Mouse (Mus musculus) lung, embryonic 16.5 days (tissue): ENCODE data around the gene Ccdc171. TPM values are rescaled to one million over a fixed set of nuclear protein-coding genes. Genes with fewer than 3 reads are reported as not detected.
A peak's percentile ranks its signal among the peaks of the same experiment; 100 is the strongest.
"Not testable (repeated sequence)": the region's sequence is repeated elsewhere in the genome, so short reads cannot be mapped to it uniquely, and the experiment has no call there.

ENCODE experiments used
- ATAC-seq: fragments of 200-750 bp; cut with Nextera tagmentation; 2 replicates; pipeline ENCODE4 v1.8.0; 2017; ENCODE audit warnings: low read depth, mild to moderate bottlenecking, moderate library complexity
- H3K27ac ChIP-seq: fragments of 300-500 bp; sonication (generic); 2 replicates; pipeline ENCODE4 v1.5.1; 2014; ENCODE audit warnings: mild to moderate bottlenecking, control low read depth, low read length
- H3K27me3 ChIP-seq: fragments of 300-500 bp; sonication (generic); 2 replicates; pipeline ENCODE4 v1.6.1; 2014; ENCODE audit warnings: low read depth, low read length, mixed read lengths; ENCODE audit not compliant: control insufficient read depth, insufficient read depth
- H3K36me3 ChIP-seq: fragments of 300-500 bp; sonication (generic); 2 replicates; pipeline ENCODE4 v1.6.1; 2014; ENCODE audit warnings: low read length; ENCODE audit not compliant: control insufficient read depth, insufficient read depth
- H3K4me1 ChIP-seq: fragments of 300-500 bp; sonication (generic); replicated peaks from 2 replicates; pipeline ENCODE4 v1.6.1; 2014; ENCODE audit warnings: low read length, mixed read lengths; ENCODE audit not compliant: control insufficient read depth, insufficient read depth
- H3K4me2 ChIP-seq: fragments of 300-500 bp; sonication (generic); 2 replicates; pipeline ENCODE4 v1.6.1; 2014; ENCODE audit warnings: low read depth, low read length, control low read depth
- H3K4me3 ChIP-seq: fragments of 300-500 bp; sonication (generic); 2 replicates; pipeline ENCODE4 v1.5.1; 2014; ENCODE audit warnings: mild to moderate bottlenecking, low read length, control low read depth
- H3K9ac ChIP-seq: fragments of 300-500 bp; sonication (generic); 2 replicates; pipeline ENCODE4 v1.6.1; 2014; ENCODE audit warnings: low read length, control low read depth
- H3K9me3 ChIP-seq: fragments of 300-500 bp; sonication (generic); 2 replicates; pipeline ENCODE4 v1.6.1; 2016; ENCODE audit warnings: low read length; ENCODE audit not compliant: control insufficient read depth
- WGBS: fragments of 180-500 bp; shearing (Covaris S2); extraction: QIAGEN DNeasy Blood & Tissue Kit; methylation state at CpG from one replicate; pipeline ENCODE4 v1.1.7; 2014; 5-methylcytosine and 5-hydroxymethylcytosine counted together
- polyA plus RNA-seq: library from polyadenylated mRNA; unstranded; fragments of >200 nt; fragmentation: Nextera tagmentation; extraction: Ambion mirVana; gene quantifications from 2 replicates; pipeline ENCODE4 v1.2.1, GENCODE M21; 2015

The Ccdc171 gene
- polyA plus RNA-seq, 1 experiment from 2014 or later: 4.5 TPM

DNA sequence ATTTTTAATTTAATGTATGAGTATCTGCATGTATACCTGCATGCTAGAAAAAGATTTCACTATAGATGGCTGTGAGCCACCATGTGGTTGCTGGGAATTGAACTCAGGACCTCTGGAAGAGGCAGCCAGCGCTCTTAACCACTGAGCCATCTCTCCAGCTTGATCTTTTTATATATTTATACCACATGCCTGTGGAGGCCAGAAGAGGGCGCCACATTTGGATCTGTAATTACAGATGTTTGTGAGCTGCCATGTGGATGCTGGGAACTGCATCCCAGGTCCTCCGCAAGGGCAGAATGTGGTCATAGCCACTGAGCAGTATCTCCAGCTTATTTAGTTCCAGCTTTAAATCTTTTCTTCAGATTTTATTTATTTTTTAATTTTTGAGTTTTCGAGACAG, 5.0 kb upstream of the Ccdc171 start:
- H3K4me3 ChIP-seq: no peak overlapping the region
- no peak overlapping the region for H3K4me2 ChIP-seq
- ATAC-seq: no peak
- H3K27ac ChIP-seq: no peak overlapping the region
- no peak overlapping the region for H3K9ac ChIP-seq
- WGBS: 81% methylated on average over 4 of the region's 4 CpGs
- no peaks in the 10 kb centered on the region for H3K36me3 ChIP-seq
- no peaks in the 10 kb centered on the region for H3K4me1 ChIP-seq
- no peaks in the 10 kb centered on the region for H3K27me3 ChIP-seq
- no peaks in the 10 kb centered on the region for H3K9me3 ChIP-seq

DNA sequence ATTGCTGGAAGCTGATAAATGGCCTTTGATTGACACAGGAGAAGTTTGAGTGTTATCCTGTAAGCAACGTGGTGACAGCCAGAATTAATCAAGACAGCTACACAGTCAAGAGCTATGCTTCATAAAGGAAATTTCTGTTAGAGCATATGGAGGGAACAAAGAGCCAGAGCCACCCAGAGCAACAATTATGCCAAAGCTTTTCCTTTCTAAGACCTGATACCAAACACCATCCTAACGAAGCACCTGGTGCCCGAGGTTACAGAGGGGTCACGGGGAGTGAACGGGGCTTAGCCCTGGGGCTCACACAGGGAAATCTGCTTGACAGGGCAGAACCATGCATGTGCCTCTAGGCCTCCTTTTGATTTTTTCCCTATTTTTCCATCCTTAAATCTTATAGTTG, 3.3 kb upstream of the Ccdc171 start:
- H3K36me3 ChIP-seq: no peaks in the 10 kb centered on the region
- no peak overlapping the region for H3K9ac ChIP-seq
- no peak overlapping the region for H3K27ac ChIP-seq
- H3K4me3 ChIP-seq: no peak overlapping the region
- no peak overlapping the region for H3K4me2 ChIP-seq
- H3K9me3 ChIP-seq: no peaks in the 10 kb centered on the region
- 46% methylated on average over 5 of the region's 5 CpGs for WGBS
- H3K4me1 ChIP-seq: no peaks in the 10 kb centered on the region
- no peak for ATAC-seq
- no peaks in the 10 kb centered on the region for H3K27me3 ChIP-seq

DNA sequence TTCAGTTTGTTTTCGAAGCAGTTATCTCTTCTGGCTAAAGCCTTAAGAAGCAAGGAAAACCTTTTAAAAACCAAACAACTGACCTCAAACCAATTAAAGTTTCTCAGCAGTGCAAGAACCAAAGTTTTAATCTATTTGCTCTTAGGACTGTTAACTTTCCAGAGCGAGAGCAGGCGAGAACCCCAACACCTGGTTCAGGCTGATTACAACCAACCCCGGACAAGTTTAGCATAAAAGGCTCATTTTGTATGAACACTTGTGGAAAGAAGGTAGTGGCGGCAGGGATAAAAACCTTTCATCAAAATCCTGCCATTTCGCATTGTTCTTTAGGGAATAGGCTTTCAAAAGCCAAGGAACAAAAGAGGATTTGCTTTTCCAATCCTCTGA, 896 bp upstream of the Ccdc171 start:
- peak overlapping the region; percentile 61 for H3K4me2 ChIP-seq
- H3K36me3 ChIP-seq: no peaks in the 10 kb centered on the region
- peak overlapping the region; percentile 89 for H3K9ac ChIP-seq
- ATAC-seq: no peak
- whole genome bisulfite sequencing: 11% methylated on average over 6 of the region's 6 CpGs
- no peaks in the 10 kb centered on the region for H3K27me3 ChIP-seq
- H3K4me1 ChIP-seq: no peaks in the 10 kb centered on the region
- peak overlapping the region; percentile 90; the same call in 1 of the 2 replicates for H3K27ac ChIP-seq
- peak overlapping the region; percentile 79 for H3K4me3 ChIP-seq
- H3K9me3 ChIP-seq: no peaks in the 10 kb centered on the region

GRCm38 (mm10) chr4:83525690-83526055, 328 bp downstream of the Ccdc171 start:
- WGBS: under 1% methylated on average over 18 of the region's 18 CpGs
- Histone ChIP-seq H3K9me3 (no peaks in the 10 kb centered on the region), H3K4me2 (peak overlapping the region; percentile 94), H3K27ac (peak overlapping the region; percentile 78), H3K4me3 (peak overlapping the region; percentile 79), H3K9ac (peak overlapping the region; percentile 81), H3K27me3 (no peaks in the 10 kb centered on the region), H3K4me1 (no peaks in the 10 kb centered on the region), H3K36me3 (no peaks in the 10 kb centered on the region)
- ATAC-seq: peak; percentile 70

- peak overlapping the region; percentile 94 for H3K4me2 ChIP-seq
- no peaks in the 10 kb centered on the region for H3K4me1 ChIP-seq
- peak overlapping the region; percentile 79 for H3K4me3 ChIP-seq
- 0 out of 2 replicates have a peak overlapping the region, but pooled peaks have one; percentile 27 for H3K27ac ChIP-seq
- no peaks in the 10 kb centered on the region for H3K9me3 ChIP-seq
- no peak overlapping the region for H3K9ac ChIP-seq
- H3K27me3 ChIP-seq: no peaks in the 10 kb centered on the region
- H3K36me3 ChIP-seq: no peaks in the 10 kb centered on the region
- WGBS: 8% methylated on average over 13 of the region's 13 CpGs
- no peak for ATAC-seq
Measured at GRCm38 (mm10) chr4:83526270-83526987, 1.1 kb downstream of the Ccdc171 start.

- no peak overlapping the region for H3K27ac ChIP-seq
- no peaks in the 10 kb centered on the region for H3K36me3 ChIP-seq
- no peaks in the 10 kb centered on the region for H3K27me3 ChIP-seq
- H3K4me1 ChIP-seq: no peaks in the 10 kb centered on the region
- no peak for ATAC-seq
- H3K9ac ChIP-seq: no peak overlapping the region
- WGBS: 39% methylated on average over 6 of the region's 6 CpGs
- no peaks in the 10 kb centered on the region for H3K9me3 ChIP-seq
- no peak overlapping the region for H3K4me2 ChIP-seq
- H3K4me3 ChIP-seq: no peak overlapping the region
Measured at GRCm38 (mm10) chr4:83526988-83527334, 1.6 kb downstream of the Ccdc171 start.

GRCm38 (mm10) chr4:83527921-83528320, 2.6 kb downstream of the Ccdc171 start:
- ATAC-seq: no peak
- Histone ChIP-seq H3K9ac (no peak overlapping the region), H3K27me3 (no peaks in the 10 kb centered on the region), H3K4me2 (no peak overlapping the region), H3K4me3 (no peak overlapping the region), H3K9me3 (no peaks in the 10 kb centered on the region), H3K36me3 (no peaks in the 10 kb centered on the region), H3K4me1 (no peaks in the 10 kb centered on the region), H3K27ac (no peak overlapping the region)

DNA sequence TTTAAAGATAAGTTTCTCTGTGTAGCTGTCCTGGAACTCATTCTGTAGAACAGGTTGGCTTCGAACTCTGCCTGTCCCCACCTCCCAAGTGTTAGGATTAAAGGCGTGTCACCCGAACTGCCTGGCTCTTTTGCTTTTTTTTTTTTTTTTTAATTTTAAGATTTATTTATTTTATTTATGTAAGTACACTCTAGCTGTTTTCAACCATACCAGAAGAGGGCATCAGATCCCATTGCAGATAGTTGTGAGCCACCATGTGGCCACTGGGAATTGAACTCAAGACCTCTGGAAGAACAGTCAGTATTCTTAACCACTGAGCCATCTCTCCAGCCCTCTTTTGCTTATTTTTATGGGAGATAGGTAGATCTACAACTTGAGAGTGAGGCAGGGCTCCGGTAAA, 4.7 kb downstream of the Ccdc171 start:
- not testable (repeated sequence) for H3K4me1 ChIP-seq, H3K27ac ChIP-seq, H3K9ac ChIP-seq, H3K4me2 ChIP-seq, H3K36me3 ChIP-seq, H3K9me3 ChIP-seq, H3K27me3 ChIP-seq, H3K4me3 ChIP-seq, ATAC-seq
- WGBS: 83% methylated on average over 4 of the region's 4 CpGs

GRCm38 (mm10) chr4:83533168-83533911, 8.0 kb downstream of the Ccdc171 start:
- Histone ChIP-seq H3K9ac (no peak overlapping the region), H3K9me3 (no peaks in the 10 kb centered on the region), H3K4me3 (no peak overlapping the region), H3K27me3 (no peaks in the 10 kb centered on the region), H3K4me2 (no peak overlapping the region), H3K4me1 (no peaks in the 10 kb centered on the region), H3K36me3 (no peaks in the 10 kb centered on the region), H3K27ac (no peak overlapping the region)
- WGBS: 79% methylated on average over 9 of the region's 9 CpGs
- no peak for ATAC-seq
